Mouse (Mus musculus) lung, postnatal 0 days (tissue): ENCODE results near the gene Utp4. TPM values are rescaled to one million over a fixed set of nuclear protein-coding genes. Genes with fewer than 3 reads are reported as not detected.

Source experiments
- ATAC-seq: fragments of 200-750 bp; cut with Nextera tagmentation; 2 replicates; pipeline ENCODE4 v1.8.0; 2017; ENCODE audit warnings: moderate library complexity
- DNase-seq: peaks from one replicate; pipeline ENCODE4 v3.0.0-alpha.2; 2016; ENCODE audit warnings: low spot score
- H3K27ac ChIP-seq: fragments of 300-500 bp; sonication (generic); 2 replicates; pipeline ENCODE4 v1.5.1; 2014; ENCODE audit warnings: antibody characterized with exemption, mild to moderate bottlenecking, low read length, mixed read lengths
- H3K27me3 ChIP-seq: fragments of 300-500 bp; sonication (generic); replicated peaks from 2 replicates; pipeline ENCODE4 v1.6.1; 2014; ENCODE audit warnings: low read length, mixed read lengths; ENCODE audit not compliant: insufficient read depth
- H3K36me3 ChIP-seq: fragments of 300-500 bp; sonication (generic); 2 replicates; pipeline ENCODE4 v1.6.1; 2014; ENCODE audit warnings: low read length, mixed read lengths; ENCODE audit not compliant: insufficient read depth
- H3K4me1 ChIP-seq: fragments of 300-500 bp; sonication (generic); 2 replicates; pipeline ENCODE4 v1.6.1; 2014; ENCODE audit warnings: antibody characterized with exemption, low read depth, low read length, mixed read lengths; ENCODE audit not compliant: insufficient read depth
- H3K4me2 ChIP-seq: fragments of 300-500 bp; sonication (generic); replicated peaks from 2 replicates; pipeline ENCODE4 v1.6.1; 2014; ENCODE audit warnings: low read depth, mild to moderate bottlenecking, low read length, moderate library complexity, mixed read lengths
- H3K4me3 ChIP-seq: fragments of 300-500 bp; sonication (generic); 2 replicates; pipeline ENCODE4 v1.5.1; 2014; ENCODE audit warnings: low read depth, low read length
- H3K9ac ChIP-seq: fragments of 300-500 bp; sonication (generic); replicated peaks from 2 replicates; pipeline ENCODE4 v1.6.1; 2014; ENCODE audit warnings: low read depth, mild to moderate bottlenecking
- H3K9me3 ChIP-seq: fragments of 300-500 bp; sonication (generic); 2 replicates; pipeline ENCODE4 v1.6.1; 2016; ENCODE audit warnings: low read length, mixed read lengths
- CTCF ChIP-seq: IDR thresholded peaks from 2 replicates; pipeline ENCODE4 v1.5.1; 2016; ENCODE audit warnings: antibody characterized with exemption, mild to moderate bottlenecking
- EP300 ChIP-seq: IDR thresholded peaks from 2 replicates; pipeline ENCODE4 v1.6.1; 2016; ENCODE audit warnings: antibody characterized with exemption, mild to moderate bottlenecking, control low read depth
- whole genome bisulfite sequencing: fragments of 180-500 bp; shearing (Covaris S2); extraction: QIAGEN DNeasy Blood & Tissue Kit; methylation state at CpG from one replicate; pipeline ENCODE4 v1.1.7; 2014; 5-methylcytosine and 5-hydroxymethylcytosine counted together
- polyA plus RNA-seq: library from polyadenylated mRNA; unstranded; fragments of >200 nt; fragmentation: Nextera tagmentation; extraction: Ambion mirVana; gene quantifications from 2 replicates; pipeline ENCODE4 v1.2.1, GENCODE M21; 2015

Gene Utp4
- polyA plus RNA-seq, 1 experiment from 2014 or later: 26.7 TPM

- H3K27ac ChIP-seq: peak overlapping the region; percentile 95
- H3K4me1 ChIP-seq: no peaks in the 10 kb centered on the region; the same call in 1 of the 2 replicates
- TF ChIP-seq EP300 (no peak), CTCF (no peak)
- H3K4me3 ChIP-seq: peak overlapping the region; percentile 76
- WGBS: under 1% methylated on average over 45 of the region's 57 CpGs
- DNase-seq (peak; percentile 66), ATAC-seq (peak; percentile 79)
- peak overlapping the region; percentile 79 for H3K4me2 ChIP-seq
- no peaks in the 10 kb centered on the region for H3K27me3 ChIP-seq
- H3K9ac ChIP-seq: peak overlapping the region; percentile 92
- H3K36me3 ChIP-seq: peaks cover 3% of the 10 kb centered on the region; the same call in 1 of the 2 replicates
- H3K9me3 ChIP-seq: no peaks in the 10 kb centered on the region
Observed at GRCm38 (mm10) chr8:106892806-106893451, 507 bp upstream of the Utp4 start.

DNA sequence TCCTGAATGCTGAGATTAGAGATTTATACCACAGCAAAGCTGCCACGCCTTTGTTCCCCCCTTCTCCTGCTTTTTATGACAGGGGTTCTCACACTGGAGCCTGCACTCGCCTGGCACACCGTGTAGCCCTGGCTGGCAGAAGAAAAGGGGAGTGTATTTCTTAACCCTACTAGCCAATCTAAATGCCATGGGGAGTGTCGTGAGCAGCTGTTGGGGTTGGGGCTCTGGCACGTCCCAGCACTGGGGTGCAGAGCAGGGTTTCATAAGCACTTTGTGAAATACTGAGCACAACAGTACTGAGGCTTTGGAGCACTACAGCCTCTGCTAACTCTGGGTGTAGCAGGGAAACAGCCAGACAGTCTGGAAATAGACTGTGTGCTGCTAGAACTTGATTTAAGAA, 6.0 kb downstream of the Utp4 start:
- peaks cover 15% of the 10 kb centered on the region for H3K36me3 ChIP-seq
- WGBS: 93% methylated on average over 5 of the region's 5 CpGs
- no peak for ATAC-seq
- no peaks in the 10 kb centered on the region for H3K27me3 ChIP-seq
- no peak overlapping the region for H3K4me2 ChIP-seq
- no peak for DNase-seq
- no peak overlapping the region for H3K9ac ChIP-seq
- no peaks in the 10 kb centered on the region for H3K9me3 ChIP-seq
- H3K27ac ChIP-seq: no peak overlapping the region
- H3K4me3 ChIP-seq: no peak overlapping the region
- TF ChIP-seq CTCF (no peak), EP300 (no peak)
- H3K4me1 ChIP-seq: no peaks in the 10 kb centered on the region

DNA sequence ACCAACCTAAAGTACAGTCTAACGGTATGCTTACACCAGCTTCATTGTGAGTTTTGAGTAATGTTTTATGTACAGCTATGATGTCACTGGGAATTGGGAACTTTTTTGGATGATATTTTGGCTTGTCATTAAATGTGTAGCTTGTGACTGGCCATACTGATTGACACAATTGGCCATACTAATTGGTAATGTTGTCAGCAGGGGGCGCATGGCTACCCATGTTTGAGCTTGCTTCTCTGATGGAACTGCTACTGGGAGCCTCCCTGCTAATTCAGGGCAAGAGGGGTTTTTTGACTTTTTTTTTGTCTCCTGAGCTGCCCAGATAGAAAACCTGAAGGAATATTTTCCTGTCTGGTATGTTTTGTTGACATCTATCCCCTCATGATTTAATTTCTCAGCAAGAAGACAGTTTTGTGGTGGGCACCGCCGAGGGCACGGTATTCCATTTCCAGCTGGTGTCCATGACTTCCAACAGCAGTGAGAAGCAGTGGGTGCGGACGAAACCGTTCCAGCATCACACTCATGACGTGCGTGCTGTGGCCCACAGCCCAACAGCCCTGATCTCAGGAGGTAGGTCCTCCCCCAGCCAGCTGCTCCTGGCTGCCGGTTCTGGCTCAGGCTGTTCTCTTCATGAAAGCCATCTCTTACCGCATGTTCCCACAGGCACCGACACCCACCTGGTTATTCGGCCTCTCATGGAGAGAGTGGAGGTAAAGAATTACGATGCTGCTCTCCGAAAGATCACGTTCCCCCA, 12.5 kb downstream of the Utp4 start:
- WGBS: 91% methylated on average over 17 of the region's 17 CpGs
- H3K4me1 ChIP-seq: no peaks in the 10 kb centered on the region
- ATAC-seq (peak; percentile 56), DNase-seq (peak; percentile 74)
- H3K36me3 ChIP-seq: peaks cover 41% of the 10 kb centered on the region
- no peaks in the 10 kb centered on the region for H3K27me3 ChIP-seq
- H3K27ac ChIP-seq: no peak overlapping the region
- H3K4me3 ChIP-seq: no peak overlapping the region
- no peaks in the 10 kb centered on the region for H3K9me3 ChIP-seq
- no peak overlapping the region for H3K9ac ChIP-seq
- H3K4me2 ChIP-seq: no peak overlapping the region
- TF ChIP-seq EP300 (no peak), CTCF (peak; percentile 83)

- H3K27me3 ChIP-seq: no peaks in the 10 kb centered on the region
- WGBS: 91% methylated on average over 6 of the region's 6 CpGs
Observed at GRCm38 (mm10) chr8:106906635-106907034, 13.2 kb downstream of the Utp4 start.

GRCm38 (mm10) chr8:106907450-106907849, 14.0 kb downstream of the Utp4 start:
- TF ChIP-seq CTCF (no peak), EP300 (no peak)
- Histone ChIP-seq H3K36me3 (peaks cover 49% of the 10 kb centered on the region), H3K9ac (no peak overlapping the region), H3K27ac (no peak overlapping the region), H3K4me1 (no peaks in the 10 kb centered on the region), H3K27me3 (no peaks in the 10 kb centered on the region), H3K4me2 (no peak overlapping the region), H3K9me3 (no peaks in the 10 kb centered on the region), H3K4me3 (no peak overlapping the region)
- no peak for DNase-seq
- 83% methylated on average over 6 of the region's 6 CpGs for WGBS
- ATAC-seq: no peak

More at GRCm38 (mm10) chr8:106906635-106907034, 13.2 kb downstream of the Utp4 start:
- H3K4me3 ChIP-seq: no peak overlapping the region
- no peak overlapping the region for H3K9ac ChIP-seq
- ATAC-seq (no peak), DNase-seq (no peak)
- H3K4me1 ChIP-seq: no peaks in the 10 kb centered on the region
- no peak overlapping the region for H3K27ac ChIP-seq
- no peak for TF ChIP-seq EP300
- no peak for TF ChIP-seq CTCF
- no peak overlapping the region for H3K4me2 ChIP-seq
- no peaks in the 10 kb centered on the region for H3K9me3 ChIP-seq
- H3K36me3 ChIP-seq: peaks cover 44% of the 10 kb centered on the region

DNA sequence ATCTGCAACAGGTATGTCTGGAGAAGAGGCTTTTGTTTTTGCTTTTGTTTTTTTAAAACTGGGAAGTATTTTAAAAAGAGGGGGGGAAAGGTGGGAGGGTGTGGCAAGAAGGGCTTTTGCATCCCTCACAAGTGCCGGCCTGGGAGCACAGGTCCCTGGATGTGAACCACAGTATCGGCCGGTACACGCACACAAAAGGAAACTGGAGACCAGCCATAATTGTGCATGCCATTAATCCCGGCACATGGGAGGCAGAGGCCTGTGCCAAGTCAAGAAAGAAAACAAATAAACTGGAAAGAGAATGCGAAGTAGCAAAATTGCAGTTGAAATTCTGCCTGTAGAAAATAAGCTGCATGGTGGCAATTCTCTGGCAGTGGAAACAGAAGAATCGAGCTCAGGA, 14.9 kb downstream of the Utp4 start:
- Histone ChIP-seq H3K27me3 (no peaks in the 10 kb centered on the region), H3K9ac (no peak overlapping the region), H3K27ac (no peak overlapping the region), H3K4me2 (no peak overlapping the region), H3K36me3 (peaks cover 51% of the 10 kb centered on the region), H3K4me1 (no peaks in the 10 kb centered on the region), H3K9me3 (no peaks in the 10 kb centered on the region), H3K4me3 (no peak overlapping the region)
- DNase-seq: no peak
- TF ChIP-seq CTCF (no peak), EP300 (no peak)
- 58% methylated on average over 7 of the region's 7 CpGs for WGBS
- ATAC-seq: no peak
